Mouse (Mus musculus): Measurements from ENCODE around the gene Vmn2r86.

The Vmn2r86 gene

GRCm38 (mm10) chr10:130394232-130394631, 61.6 kb downstream of the Vmn2r86 start, which contains the start of gene Vmn2r84:
Gene Vmn2r84, minus strand, starts transcription at chr10:130394332.
- Histone ChIP-seq H3K9me3 (ENCODE audit: low read length) (peaks cover 7% of the 10 kb centered on the region), H3K27me3 (ENCODE audit: insufficient read depth, low read length) (no peaks in the 10 kb centered on the region), H3K36me3 (ENCODE audit: insufficient read depth, low read length) (no peaks in the 10 kb centered on the region), H3K4me3 (replicated peaks; ENCODE audit: low read length) (no peak within 1 kb of the TSS), H3K4me1 (replicated peaks; ENCODE audit: low read depth, low read length) (no peaks in the 10 kb centered on the region)
- TF ChIP-seq CTCF (conservative IDR thresholded peaks at IDR 0.05; ENCODE audit: low read length) (no peak), NANOG (IDR thresholded peaks at IDR 0.05; ENCODE audit: borderline replicate concordance, low read length) (no peak)

All from E14TG2a.4 (cell line).